Mouse (Mus musculus) liver, postnatal 0 days (tissue): ENCODE data around the gene Zfp64. TPM values are rescaled to one million over a fixed set of nuclear protein-coding genes. Genes with fewer than 3 reads are reported as not detected.

Experiments
- ATAC-seq: fragments of 200-750 bp; cut with Nextera tagmentation; 2 replicates; pipeline ENCODE4 v1.8.0; 2017; ENCODE audit warnings: mild to moderate bottlenecking, moderate library complexity
- DNase-seq: peaks from one replicate; pipeline ENCODE4 v3.0.0-alpha.2; 2016
- H3K27ac ChIP-seq: fragments of 300-500 bp; sonication (generic); 2 replicates; pipeline ENCODE4 v1.5.1; 2014; ENCODE audit warnings: antibody characterized with exemption, moderate library complexity, mild to moderate bottlenecking, low read depth
- H3K27me3 ChIP-seq: fragments of 300-500 bp; sonication (generic); 2 replicates; pipeline ENCODE4 v1.6.1; 2014; ENCODE audit warnings: low read length, control low read depth, mixed read lengths; ENCODE audit not compliant: insufficient read depth
- H3K36me3 ChIP-seq: fragments of 300-500 bp; sonication (generic); replicated peaks from 2 replicates; pipeline ENCODE4 v1.6.1; 2014; ENCODE audit warnings: mild to moderate bottlenecking, control low read depth, low read length, moderate library complexity, mixed read lengths; ENCODE audit not compliant: insufficient read depth
- H3K4me1 ChIP-seq: fragments of 300-500 bp; sonication (generic); 2 replicates; pipeline ENCODE4 v1.6.1; 2014; ENCODE audit warnings: antibody characterized with exemption, mild to moderate bottlenecking, control low read depth; ENCODE audit not compliant: insufficient read depth
- H3K4me2 ChIP-seq: fragments of 300-500 bp; sonication (generic); 2 replicates; pipeline ENCODE4 v1.6.1; 2014; ENCODE audit warnings: low read depth, mild to moderate bottlenecking, low read length, moderate library complexity, mixed read lengths
- H3K4me3 ChIP-seq: fragments of 300-500 bp; sonication (generic); 2 replicates; pipeline ENCODE4 v1.5.1; 2014; ENCODE audit warnings: low read depth, low read length
- H3K9ac ChIP-seq: fragments of 300-500 bp; sonication (generic); replicated peaks from 2 replicates; pipeline ENCODE4 v1.6.1; 2014; ENCODE audit warnings: mild to moderate bottlenecking, moderate library complexity
- H3K9me3 ChIP-seq: fragments of 300-500 bp; sonication (generic); 2 replicates; pipeline ENCODE4 v1.6.1; 2016; ENCODE audit warnings: mild to moderate bottlenecking, control low read depth, low read length, mixed read lengths
- CTCF ChIP-seq: sonication (generic); IDR thresholded peaks from 2 replicates; pipeline ENCODE4 v1.5.1; 2016; ENCODE audit warnings: antibody characterized with exemption, low read depth
- EP300 ChIP-seq: IDR thresholded peaks from 2 replicates; pipeline ENCODE4 v1.6.1; 2016; ENCODE audit warnings: antibody characterized with exemption, low read depth, mild to moderate bottlenecking
- WGBS: fragments of 180-500 bp; shearing (Covaris S2); extraction: QIAGEN DNeasy Blood & Tissue Kit; methylation state at CpG from one replicate; pipeline ENCODE4 v1.1.7; 2014; ENCODE audit not compliant: insufficient replicate concordance; 5-methylcytosine and 5-hydroxymethylcytosine counted together
- polyA plus RNA-seq: library from polyadenylated mRNA; unstranded; fragments of >200 nt; fragmentation: Nextera tagmentation; extraction: Ambion mirVana; gene quantifications from 2 replicates; pipeline ENCODE4 v1.2.1, GENCODE M21; 2015

The Zfp64 gene
- polyA plus RNA-seq, 1 experiment from 2014 or later: 7.1 TPM

- no peaks in the 10 kb centered on the region for H3K36me3 ChIP-seq
- no peak overlapping the region for H3K27ac ChIP-seq
- DNase-seq (no peak), ATAC-seq (no peak)
- no peaks in the 10 kb centered on the region for H3K27me3 ChIP-seq
- no peak overlapping the region for H3K9ac ChIP-seq
- no peak overlapping the region for H3K4me3 ChIP-seq
- no peak for TF ChIP-seq CTCF
- TF ChIP-seq EP300: no peak
- H3K9me3 ChIP-seq: no peaks in the 10 kb centered on the region
- H3K4me2 ChIP-seq: no peak overlapping the region
- H3K4me1 ChIP-seq: no peaks in the 10 kb centered on the region
- 74% methylated on average over 12 of the region's 12 CpGs for WGBS
These were observed 12.9 kb upstream of the Zfp64 start for GRCm38 (mm10) chr2:168968136-168968925.

GRCm38 (mm10) chr2:168966525-168966924 is 11.1 kb upstream of the Zfp64 start:
- no peak for ATAC-seq
- WGBS: 62% methylated on average over 6 of the region's 6 CpGs
- no peak for TF ChIP-seq EP300
- no peak for TF ChIP-seq CTCF

GRCm38 (mm10) chr2:168964849-168965248 is 9.5 kb upstream of the Zfp64 start:
- H3K4me3 ChIP-seq: no peak overlapping the region
- no peaks in the 10 kb centered on the region for H3K27me3 ChIP-seq
- no peaks in the 10 kb centered on the region for H3K36me3 ChIP-seq
- no peak overlapping the region for H3K4me2 ChIP-seq
- no peak overlapping the region for H3K27ac ChIP-seq
- no peaks in the 10 kb centered on the region for H3K4me1 ChIP-seq
- 79% methylated on average over 5 of the region's 5 CpGs for WGBS
- TF ChIP-seq CTCF (no peak), EP300 (no peak)
- DNase-seq: no peak
- no peak overlapping the region for H3K9ac ChIP-seq
- no peaks in the 10 kb centered on the region for H3K9me3 ChIP-seq
- ATAC-seq: no peak

More at GRCm38 (mm10) chr2:168966525-168966924, 11.1 kb upstream of the Zfp64 start:
- Histone ChIP-seq H3K36me3 (no peaks in the 10 kb centered on the region), H3K4me1 (no peaks in the 10 kb centered on the region), H3K4me3 (no peak overlapping the region), H3K4me2 (no peak overlapping the region), H3K9ac (no peak overlapping the region), H3K27ac (no peak overlapping the region), H3K27me3 (no peaks in the 10 kb centered on the region), H3K9me3 (no peaks in the 10 kb centered on the region)
- no peak for DNase-seq

- H3K27ac ChIP-seq: no peak overlapping the region
- WGBS: 82% methylated on average over 4 of the region's 4 CpGs
These were observed 6.6 kb upstream of the Zfp64 start for GRCm38 (mm10) chr2:168961729-168962666.

GRCm38 (mm10) chr2:168960814-168961213 is 5.4 kb upstream of the Zfp64 start:
- Histone ChIP-seq H3K9me3 (no peaks in the 10 kb centered on the region), H3K36me3 (no peaks in the 10 kb centered on the region), H3K4me2 (no peak overlapping the region), H3K27me3 (no peaks in the 10 kb centered on the region), H3K9ac (no peak overlapping the region), H3K4me3 (no peak overlapping the region), H3K27ac (no peak overlapping the region), H3K4me1 (peaks cover 2% of the 10 kb centered on the region; the same call in 1 of the 2 replicates)
- 81% methylated on average over 3 of the region's 3 CpGs for WGBS
- DNase-seq (no peak), ATAC-seq (no peak)
- TF ChIP-seq EP300 (no peak), CTCF (no peak)

More at GRCm38 (mm10) chr2:168961729-168962666, 6.6 kb upstream of the Zfp64 start:
- Histone ChIP-seq H3K9me3 (no peaks in the 10 kb centered on the region), H3K27me3 (no peaks in the 10 kb centered on the region), H3K4me3 (no peak overlapping the region), H3K4me2 (no peak overlapping the region), H3K4me1 (no peaks in the 10 kb centered on the region), H3K36me3 (no peaks in the 10 kb centered on the region), H3K9ac (no peak overlapping the region)
- DNase-seq: no peak
- no peak for TF ChIP-seq EP300
- TF ChIP-seq CTCF: no peak
- no peak for ATAC-seq

- Histone ChIP-seq H3K9me3 (no peaks in the 10 kb centered on the region), H3K27ac (no peak overlapping the region), H3K4me2 (no peak overlapping the region), H3K9ac (no peak overlapping the region), H3K4me1 (peaks cover 6% of the 10 kb centered on the region), H3K36me3 (no peaks in the 10 kb centered on the region), H3K27me3 (no peaks in the 10 kb centered on the region), H3K4me3 (no peak overlapping the region)
- 80% methylated on average over 14 of the region's 14 CpGs for WGBS
- ATAC-seq (no peak), DNase-seq (no peak)
- TF ChIP-seq EP300: no peak
- TF ChIP-seq CTCF: no peak
These were observed 4.0 kb upstream of the Zfp64 start for GRCm38 (mm10) chr2:168959339-168959885.
